Mouse (Mus musculus) thymus, postnatal 36 days (tissue): ENCODE data around the gene Leng1.
"Not testable (repeated sequence)": the region's sequence is repeated elsewhere in the genome, so short reads cannot be mapped to it uniquely, and the experiment has no call there.

Experiments used
- DNase-seq, 2 experiments: peaks; one replicate each; pipeline ENCODE4 v3.0.0; 2022; ENCODE audit warnings: mixed read lengths in 2 of 2

Leng1 gene

GRCm38 (mm10) chr7:3665215-3666114 is at the start of gene Leng1:
TSS of gene Leng1 (minus strand) at chr7:3665840.
- peak; percentile 88 to 92 for DNase-seq

- DNase-seq, result no peak
These were observed 49.6 kb upstream of the Leng1 start for GRCm38 (mm10) chr7:3715249-3715648.

DNA sequence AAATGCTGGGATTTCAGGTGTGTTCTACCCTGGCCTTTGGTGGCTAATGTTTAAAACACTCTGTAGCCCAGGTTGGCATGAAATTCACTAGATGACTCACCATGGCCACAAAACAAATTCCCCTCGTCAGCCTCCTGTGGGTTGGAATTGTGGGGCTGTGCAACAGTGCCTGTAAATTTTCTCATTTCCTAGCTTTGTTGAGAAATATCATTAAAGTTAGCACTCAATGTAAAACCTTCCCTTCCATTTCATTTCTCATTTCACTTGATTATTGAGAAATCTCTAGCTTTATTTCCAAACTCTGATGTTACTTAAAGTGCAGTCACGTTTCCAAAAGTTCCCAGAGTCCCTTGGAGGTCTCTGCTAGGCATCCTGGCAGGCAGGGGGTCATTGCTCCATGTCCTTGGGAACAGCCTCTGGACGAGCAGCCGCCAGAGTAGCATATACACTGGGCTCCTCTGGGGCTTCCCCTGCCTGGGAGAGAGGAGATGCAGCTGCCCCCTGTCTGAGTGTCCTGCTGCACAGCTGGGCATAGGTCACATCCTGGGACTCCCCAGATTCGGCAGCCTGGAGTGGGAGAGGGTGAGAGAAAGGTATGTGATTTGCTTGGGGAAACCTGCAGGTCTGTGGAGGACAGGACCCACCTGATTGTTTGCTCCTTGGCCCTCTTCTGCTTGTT is 46.8 kb upstream of the Leng1 start:
- DNase-seq, result no peak

DNA sequence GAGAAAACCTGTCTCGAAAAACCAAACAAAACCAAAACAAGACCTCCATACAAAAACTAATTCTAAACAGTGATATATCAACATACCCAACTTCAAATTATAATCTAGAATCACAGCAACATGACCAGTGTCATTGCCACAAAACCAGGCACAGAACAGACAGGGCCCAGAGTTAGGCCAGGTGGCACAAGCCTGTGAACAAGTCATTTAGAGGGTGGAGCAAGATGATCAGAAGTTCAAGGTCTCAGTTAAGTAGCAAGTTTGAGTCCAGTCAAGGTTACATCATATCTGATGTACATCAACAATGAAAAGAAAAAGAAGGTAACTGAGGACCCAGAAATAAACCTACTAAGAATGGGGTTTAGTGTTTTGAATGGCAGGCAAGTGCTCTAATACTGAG is 43.4 kb upstream of the Leng1 start:
- no peak for DNase-seq

DNA sequence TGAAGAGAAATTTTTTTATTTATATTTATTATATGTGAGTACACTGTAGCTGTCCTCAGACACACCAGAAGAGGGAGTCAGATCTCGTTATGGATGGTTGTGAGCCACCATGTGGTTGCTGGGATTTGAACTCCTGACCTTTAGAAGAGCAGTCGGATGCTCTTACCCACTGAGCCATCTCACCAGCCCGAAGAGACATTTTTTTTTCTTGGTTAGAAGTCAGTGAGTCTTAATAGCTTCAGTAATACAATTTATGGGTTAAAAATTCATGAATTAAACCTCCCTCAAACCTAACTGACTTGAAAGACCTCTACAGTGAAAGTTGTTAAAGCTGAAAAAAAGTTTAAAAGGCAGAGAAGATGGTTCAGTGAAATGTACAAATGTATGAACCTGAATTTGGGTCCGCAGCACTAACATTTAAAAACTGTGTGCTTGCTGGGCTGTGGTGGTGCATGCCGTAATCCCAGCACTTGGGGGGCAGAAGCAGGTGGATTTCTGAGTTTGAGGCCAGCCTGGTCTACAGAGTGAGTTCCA is 42.9 kb upstream of the Leng1 start:
- not testable (repeated sequence) for DNase-seq

DNA sequence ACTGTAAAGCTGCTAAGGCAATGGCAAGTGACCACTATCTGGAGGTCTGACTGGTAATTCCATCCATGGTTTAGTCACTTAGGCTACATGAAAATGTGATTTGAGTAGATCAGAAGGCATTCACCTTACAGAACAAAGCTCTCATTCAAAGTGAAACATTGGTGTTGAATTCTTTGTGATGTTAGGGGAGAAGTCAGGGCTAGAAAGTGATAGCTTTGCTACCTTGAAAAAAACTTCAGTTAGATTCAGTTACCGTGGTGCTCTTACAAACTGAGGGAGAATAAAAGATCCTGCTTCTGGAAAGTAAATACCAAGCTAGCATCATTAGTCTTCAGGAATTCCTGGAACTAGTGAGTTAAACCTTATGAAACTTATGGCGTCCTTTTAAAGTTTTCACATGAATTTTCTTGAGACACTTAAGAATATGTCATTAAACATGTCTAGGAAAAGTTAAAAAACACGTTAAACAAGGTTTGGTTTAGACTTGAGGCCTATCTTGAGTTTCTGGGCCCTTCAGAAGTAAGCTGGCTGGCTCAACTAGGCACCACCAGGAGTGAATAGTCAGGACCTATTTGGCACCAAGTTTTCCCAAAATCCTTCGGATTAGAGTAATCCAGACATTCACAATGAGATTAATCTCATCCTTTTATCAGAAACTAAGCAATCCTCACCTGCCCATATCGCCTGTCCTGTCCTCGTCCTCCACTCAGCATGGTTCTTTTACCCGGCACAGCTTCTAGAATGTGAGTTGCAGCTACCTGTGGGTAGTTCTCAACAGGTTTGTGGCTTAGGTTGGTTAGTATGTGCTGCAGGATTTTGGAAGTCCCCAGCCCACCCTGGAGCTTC is 42.2 kb upstream of the Leng1 start:
- no peak for DNase-seq

DNA sequence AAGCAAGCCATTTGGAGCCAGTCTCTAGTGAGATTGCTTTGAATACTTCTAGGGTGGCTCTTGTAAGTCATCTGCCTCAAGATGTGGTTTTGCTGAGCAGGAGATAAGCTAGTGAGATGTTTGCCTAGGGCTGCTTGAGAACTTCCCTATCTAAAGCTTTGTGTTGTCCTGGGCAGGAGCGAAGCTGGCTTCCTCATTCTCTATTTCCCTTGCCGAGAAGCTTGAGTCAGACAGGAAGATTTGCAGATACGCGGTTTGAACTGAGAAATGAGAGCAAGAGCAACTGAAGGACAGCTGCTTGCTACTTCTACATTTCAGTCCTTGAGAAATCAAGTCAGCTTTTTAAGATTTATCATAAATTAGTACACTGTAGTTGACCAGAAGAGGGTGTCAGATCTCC is 41.4 kb upstream of the Leng1 start:
- DNase-seq, result no peak

- no peak for DNase-seq
These were observed 40.8 kb upstream of the Leng1 start for GRCm38 (mm10) chr7:3706343-3706934.

- no peak for DNase-seq
These were observed 40.3 kb upstream of the Leng1 start for GRCm38 (mm10) chr7:3705911-3706310.

DNA sequence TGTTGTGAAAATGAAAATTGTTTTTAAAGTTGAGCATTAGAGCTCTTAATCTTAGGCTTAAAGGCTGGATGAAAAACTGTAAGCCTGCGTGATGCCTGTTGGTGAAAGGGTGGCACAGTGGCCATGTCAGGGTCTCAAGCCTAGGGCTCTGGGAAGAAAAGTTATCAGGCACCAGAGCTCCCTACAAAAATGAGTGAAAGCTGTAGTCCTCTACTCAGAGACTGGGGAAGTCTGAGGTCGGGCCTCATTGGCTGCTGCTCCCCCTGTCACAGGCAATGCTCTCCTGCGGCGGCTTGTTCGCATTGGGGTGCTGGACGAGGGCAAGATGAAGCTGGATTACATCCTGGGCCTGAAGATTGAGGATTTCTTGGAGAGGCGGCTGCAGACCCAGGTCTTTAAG is 39.8 kb upstream of the Leng1 start:
- DNase-seq, result not testable (repeated sequence)

- no peak for DNase-seq
These were observed 38.8 kb upstream of the Leng1 start for GRCm38 (mm10) chr7:3704475-3704874.

DNA sequence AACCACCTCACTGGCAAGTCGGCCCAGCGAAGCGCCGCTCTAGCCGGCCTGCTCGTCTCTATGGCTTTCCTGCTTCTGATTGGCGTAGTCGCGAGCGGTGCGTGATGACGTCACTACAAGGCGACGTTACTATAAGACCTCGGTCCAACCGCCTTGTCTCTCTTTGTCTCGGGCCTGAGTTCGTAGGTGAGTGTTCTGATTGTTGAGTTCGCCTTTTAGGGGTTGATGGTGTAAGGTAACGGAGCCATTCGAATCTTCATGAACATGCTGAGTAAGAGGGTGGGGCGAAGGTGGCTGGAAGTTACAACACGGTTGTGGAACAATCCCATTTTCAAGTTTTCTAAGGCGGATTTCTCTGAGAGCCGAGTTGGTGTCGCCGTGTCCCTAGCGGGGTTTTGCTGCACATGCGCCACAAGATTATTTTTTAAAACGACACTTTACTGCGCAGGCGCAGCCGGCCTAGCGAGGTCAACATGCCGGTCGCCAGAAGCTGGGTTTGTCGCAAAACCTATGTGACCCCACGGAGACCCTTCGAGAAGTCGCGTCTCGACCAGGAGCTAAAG is 38.3 kb upstream of the Leng1 start, which contains the start of gene Rps9:
TSS of gene Rps9 (plus strand) at position 115 of the 563 bp plus-strand sequence.
- peak; percentile 94 to 95 for DNase-seq

- DNase-seq, result no peak
These were observed 37.7 kb upstream of the Leng1 start for GRCm38 (mm10) chr7:3703148-3703878.

- DNase-seq, result no peak
These were observed 32.8 kb upstream of the Leng1 start for GRCm38 (mm10) chr7:3698471-3698870.

GRCm38 (mm10) chr7:3694949-3695305 is 29.3 kb upstream of the Leng1 start:
- DNase-seq, result not testable (repeated sequence)

DNA sequence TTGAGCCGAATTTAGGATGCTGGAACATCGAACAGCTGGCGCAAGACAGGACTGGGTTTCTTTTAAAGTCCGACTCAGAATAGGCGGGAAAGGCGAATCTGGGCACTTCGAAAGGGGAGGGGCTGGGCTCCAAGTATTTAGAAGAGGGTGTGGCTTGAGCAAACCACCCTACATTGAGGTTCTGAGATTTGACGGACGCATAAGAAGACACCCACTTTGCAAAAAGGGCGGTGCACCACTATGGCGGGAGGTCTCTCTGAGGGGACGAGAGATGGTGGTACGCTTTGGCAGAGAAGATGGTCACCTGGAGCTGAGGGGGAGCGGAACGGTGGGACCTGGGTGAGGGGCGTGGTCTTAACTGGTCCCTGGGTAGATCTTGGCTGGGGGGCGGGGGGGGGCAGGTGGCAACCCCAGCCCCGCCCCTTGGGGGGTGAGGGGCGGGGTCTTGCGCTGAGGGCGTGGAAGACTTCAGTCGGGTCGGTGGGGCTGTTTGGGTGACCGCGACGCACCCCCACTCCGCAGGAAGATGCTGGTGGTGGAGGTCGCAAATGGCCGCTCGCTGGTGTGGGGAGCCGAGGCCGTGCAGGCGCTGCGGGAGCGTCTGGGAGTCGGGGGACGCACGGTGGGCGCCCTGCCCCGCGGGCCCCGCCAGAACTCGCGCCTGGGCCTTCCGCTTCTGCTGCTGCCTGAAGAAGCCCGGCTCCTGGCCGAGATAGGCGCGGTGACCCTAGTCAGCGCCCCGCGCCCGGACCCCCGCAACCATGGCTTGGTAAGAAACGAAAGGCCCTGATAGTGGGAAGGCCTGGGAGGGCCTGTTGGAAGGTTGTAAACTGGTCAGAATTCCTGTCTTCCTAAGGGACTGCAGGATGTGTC is 28.7 kb upstream of the Leng1 start:
- DNase-seq, result peak; percentile 58 to 66

DNA sequence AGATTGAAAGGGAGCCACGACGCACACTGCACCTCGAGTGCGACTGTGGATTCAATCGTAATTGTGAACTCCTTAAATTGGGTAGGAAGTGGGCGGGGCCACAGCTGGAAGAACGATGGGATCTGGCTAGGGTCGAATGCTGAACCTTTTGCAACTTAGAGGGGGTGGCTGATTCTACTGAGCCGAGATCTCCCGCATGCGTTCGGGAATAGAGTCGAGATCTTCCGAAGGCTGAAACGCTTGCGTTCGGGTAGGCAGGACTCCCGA is 28.1 kb upstream of the Leng1 start:
- no peak for DNase-seq

DNA sequence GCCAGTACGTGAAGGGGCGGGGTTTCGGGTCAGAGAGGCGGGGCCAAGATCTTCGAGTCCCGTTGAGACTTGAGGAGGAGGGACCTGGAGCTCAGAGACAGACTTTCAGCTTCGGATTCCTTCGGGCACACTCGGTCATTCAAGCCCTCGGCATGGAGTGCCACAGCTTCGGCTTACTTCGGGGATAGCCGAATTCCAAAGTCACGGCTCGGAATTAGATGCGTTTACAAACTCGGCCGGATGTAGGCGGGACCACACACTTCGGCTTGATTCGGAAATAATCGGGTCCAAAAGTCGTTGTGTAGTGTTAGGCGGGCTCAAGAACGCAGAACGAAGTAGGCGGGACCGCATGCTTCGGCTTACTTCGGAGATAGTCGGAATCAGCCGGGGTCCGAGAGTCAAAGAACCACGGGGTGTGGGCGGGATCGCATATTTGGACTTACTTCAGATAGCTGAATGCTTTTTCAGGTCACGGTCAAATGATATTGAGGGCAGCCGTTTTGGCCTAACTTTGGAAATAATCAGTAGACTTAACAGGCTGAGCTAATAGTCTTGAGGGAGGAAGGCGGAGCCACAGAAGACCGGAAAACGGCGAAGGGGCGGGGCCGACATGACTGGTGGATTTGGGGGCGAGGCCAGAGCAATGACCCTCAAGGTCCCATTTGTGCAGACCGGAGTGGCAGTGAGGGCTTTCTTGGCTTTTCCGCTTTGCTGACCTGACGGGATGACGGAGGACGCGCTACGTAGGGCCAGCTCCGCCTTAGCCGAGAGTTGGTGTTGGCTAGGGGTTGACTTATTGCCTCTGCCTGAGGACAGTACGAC is 27.6 kb upstream of the Leng1 start, which contains the start of gene Mboat7:
TSS of gene Mboat7 (minus strand) at position 537 of the 822 bp plus-strand sequence.
- peak; percentile 99 for DNase-seq

DNA sequence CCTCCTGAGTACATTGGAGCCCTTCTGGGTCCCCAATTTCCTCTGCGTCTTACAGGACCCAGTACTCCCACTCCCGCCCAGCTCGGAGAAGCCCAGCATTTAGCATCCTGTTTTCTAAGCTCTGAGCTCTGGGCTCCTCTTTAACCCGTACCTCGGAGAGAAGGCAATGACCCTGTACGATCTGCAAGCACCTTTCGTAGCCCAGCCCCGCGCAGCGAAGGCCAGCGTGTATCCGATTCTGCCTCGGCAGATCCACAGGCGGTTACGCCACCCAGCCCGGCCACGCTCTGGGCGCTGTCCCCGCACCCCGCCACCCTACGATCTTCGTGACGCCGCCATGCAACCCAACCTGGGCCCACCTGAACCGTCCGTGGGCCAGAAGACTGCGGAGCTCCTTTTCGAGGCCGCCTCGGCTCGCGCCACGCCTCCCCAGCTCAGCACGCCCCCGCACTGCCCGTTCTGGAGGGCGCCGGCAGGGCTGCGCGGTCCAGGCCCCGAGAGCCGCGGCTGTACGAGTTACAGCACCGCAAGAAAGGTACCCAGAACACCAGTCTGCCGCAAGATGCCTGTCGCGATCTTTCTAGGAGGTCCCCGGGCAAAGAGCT is 26.8 kb upstream of the Leng1 start, which contains the start of gene Tsen34:
TSS of gene Tsen34 (plus strand) at position 482 of the 605 bp plus-strand sequence.
- DNase-seq, result no peak
